Comparison of ENCODE assay signal across 8 mouse cellular contexts in genomic region chr4:130036112-130036511, GRCm38 (mm10). TPM values are rescaled to one million over a fixed set of nuclear protein-coding genes. Genes with fewer than 3 reads are reported as not detected.
DNase-seq lines count a peak whose midpoint lies in the region; ATAC-seq and TF ChIP-seq lines count a peak whose summit lies in the region.

No protein-coding gene starts in this region.

- 0 out of 2 replicates have a peak, but pooled peaks have one; percentile 16 for TF ChIP-seq EP300 in heart, adult 2 months (IDR thresholded peaks at IDR 0.05; ENCODE audit: insufficient read depth, low read depth, low read length)

- peak overlapping the region; percentile 41 for H3K27ac ChIP-seq in heart, adult 2 months
- H3K27ac ChIP-seq in midbrain, embryonic 11.5 days (ENCODE audit: low read depth, low read length), result no peak overlapping the region

- ATAC-seq in cerebellum, adult (ENCODE audit: insufficient number of reproducible peaks, low FRiP score, low TSS enrichment), result peak; percentile 70; the same call in 1 of the 2 replicates
- ATAC-seq in midbrain, embryonic 11.5 days (ENCODE audit: low FRiP score), result peak; percentile 33; the same call in 1 of the 2 replicates

- H3K9ac ChIP-seq in heart, adult 2 months (ENCODE audit: low read depth, low read length), result no peak overlapping the region
- no peak overlapping the region for H3K9ac ChIP-seq in midbrain, embryonic 11.5 days (ENCODE audit: low read length)

- H3K9me3 ChIP-seq in midbrain, embryonic 11.5 days (ENCODE audit: control insufficient read depth, low read length), result 0 out of 2 replicates have a peak, but pooled peaks cover 3% of the 10 kb centered on the region

- no peaks in the 10 kb centered on the region for H3K79me2 ChIP-seq in heart, adult 2 months (replicated peaks; ENCODE audit: control insufficient read depth, insufficient read depth, low read length)

- no peaks in the 10 kb centered on the region for H3K27me3 ChIP-seq in heart, adult 2 months (ENCODE audit: control insufficient read depth, insufficient read depth, low read length)
- H3K27me3 ChIP-seq in midbrain, embryonic 11.5 days (ENCODE audit: control insufficient read depth, insufficient read depth, low read length), result no peaks in the 10 kb centered on the region; the same call in none of the 2 replicates

- H3K36me3 ChIP-seq in heart, adult 2 months (ENCODE audit: control insufficient read depth, insufficient read depth, low read length), result no peaks in the 10 kb centered on the region
- H3K36me3 ChIP-seq in midbrain, embryonic 11.5 days (ENCODE audit: control insufficient read depth, insufficient read depth, low read length), result no peaks in the 10 kb centered on the region

- H3K4me1 ChIP-seq in heart, adult 2 months (ENCODE audit: control insufficient read depth, insufficient read depth, low read length), result peaks cover 1% of the 10 kb centered on the region; the same call in 1 of the 2 replicates
- H3K4me1 ChIP-seq in midbrain, embryonic 11.5 days (ENCODE audit: control insufficient read depth, insufficient read depth, low read length), result peaks cover 3% of the 10 kb centered on the region

- 7% methylated on average over 8 of the region's 8 CpGs for WGBS in heart, adult 2 months
- 4% methylated on average over 7 of the region's 8 CpGs for WGBS in midbrain, embryonic 11.5 days

- intact Hi-C loops in heart, adult 2 months (cut with DNase I), result loop anchor here (1.0 to 5.0 kb wide), 3 partner anchors 51 to 153 kb away; no protein-coding TSS in a partner anchor

- TF ChIP-seq POLR2A in heart, adult 2 months (IDR thresholded peaks at IDR 0.05; ENCODE audit: insufficient read depth, low read depth, low read length), result no peak

- no peak overlapping the region; the same call in 1 of the 2 replicates for H3K4me3 ChIP-seq in heart, adult 2 months
- no peak overlapping the region for H3K4me3 ChIP-seq in midbrain, embryonic 11.5 days (ENCODE audit: low read depth, low read length)

- H3K4me2 ChIP-seq in midbrain, embryonic 11.5 days, result no peak overlapping the region

- no peak for DNase-seq in cerebellum, adult 11-12 months
- peak; percentile 71 for DNase-seq in CD4-positive, CD25-positive, alpha-beta regulatory T cell, adult 2 months (ENCODE audit: low read depth, low spot score)
- peak; percentile 63 to 67 for DNase-seq in cerebellum, postnatal 36 days
- DNase-seq in heart, adult 2 months, result peak; percentile 41 to 69
- DNase-seq in kidney, adult 9 months, result peak; percentile 33
- peak; percentile 93 for DNase-seq in midbrain, embryonic 11.5 days (ENCODE audit: low spot score, missing footprints)
- DNase-seq in thymus, postnatal 25 days, result peak; percentile 37

- peak; percentile 83 for TF ChIP-seq CTCF in heart, adult 2 months (IDR thresholded peaks at IDR 0.05)

RNA-seq across cellular contexts. Expression of gene Col16a1, which starts 11.5 kb away (rescaled TPM):
- 1 to 10 TPM; 5.0 to 5.5 TPM for total RNA-seq in heart, adult 2 months (2021)
- polyA plus RNA-seq in heart, adult 2 months (2012; rRNA removed), result 7.2 and 8.4 TPM in 2 replicates
- polyA plus RNA-seq in midbrain, embryonic 11.5 days (2014; fragmentation: Nextera tagmentation; extraction: Ambion mirVana), result 5.8 and 6.9 TPM in 2 replicates

RNA-seq across cellular contexts. Expression of gene Adgrb2, which starts 51.4 kb away (rescaled TPM):
- total RNA-seq in heart, adult 2 months (2021), result 1 to 10 TPM; 1.8 to 2.0 TPM
- 2.5 and 4.8 TPM in 2 replicates for polyA plus RNA-seq in heart, adult 2 months (2012; rRNA removed)
- 2.3 and 3.0 TPM in 2 replicates for polyA plus RNA-seq in midbrain, embryonic 11.5 days (2014; fragmentation: Nextera tagmentation; extraction: Ambion mirVana)
